In genomic region chr11:95916426-95916825, GRCm38 (mm10) we compare ENCODE assay signal across 23 mouse cellular contexts. TPM values are rescaled to one million over a fixed set of nuclear protein-coding genes. Genes with fewer than 3 reads are reported as not detected.
DNase-seq lines count a peak whose midpoint lies in the region; ATAC-seq and TF ChIP-seq lines count a peak whose summit lies in the region.
"Had no signal": no experiment of that assay in that cellular context is flagged by ENCODE, and none has a peak within 500 bp of the region (broad histone marks: within the 10 kb centered on the region; RNA-seq: fewer than 3 reads in every experiment).

No protein-coding gene starts in this region.

- no peaks in the 10 kb centered on the region for H3K36me3 ChIP-seq in megakaryocyte, embryonic 14.5 days (replicated peaks; ENCODE audit: low read length)
- peaks cover 0 to 10% of the 10 kb centered on the region in 2 experiments; a peak in 2 of 4 replicates for H3K36me3 ChIP-seq in MEL (ENCODE audit: control insufficient read depth in 1 of 2, insufficient read depth in 2 of 2, low read length in 2 of 2)
- no peaks in the 10 kb centered on the region for H3K36me3 ChIP-seq in embryonic facial prominence, embryonic 10.5 days (replicated peaks)
- peaks cover 2% of the 10 kb centered on the region; the same call in 1 of the 2 replicates for H3K36me3 ChIP-seq in small intestine, adult 2 months (ENCODE audit: control insufficient read depth, insufficient read depth, low read length)
- H3K36me3 ChIP-seq: embryonic facial prominence, embryonic 12.5 days; forebrain, embryonic 15.5 days; G1E; heart, embryonic 12.5 days had no signal

- H3K4me3 ChIP-seq in megakaryocyte, embryonic 14.5 days (replicated peaks): peak overlapping the region; percentile 72
- peak overlapping the region in 1 of 2 experiments; percentile 19; a peak in 1 of 4 replicates for H3K4me3 ChIP-seq in MEL (ENCODE audit: control insufficient read depth in 1 of 2, insufficient read depth in 1 of 2, low read depth in 2 of 2, low read length in 2 of 2)
- no peak overlapping the region for H3K4me3 ChIP-seq in embryonic facial prominence, embryonic 10.5 days
- H3K4me3 ChIP-seq in small intestine, adult 2 months (ENCODE audit: low read depth, low read length): no peak overlapping the region
- H3K4me3 ChIP-seq: forebrain, embryonic 15.5 days had no signal

- TF ChIP-seq RAD21 in MEL (IDR thresholded peaks at IDR 0.05; ENCODE audit: low read depth, low read length): no peak

- H3K27ac ChIP-seq in MEL (ENCODE audit: control insufficient read depth, low read depth, low read length): no peak overlapping the region
- H3K27ac ChIP-seq in embryonic facial prominence, embryonic 10.5 days (replicated peaks): no peak overlapping the region
- H3K27ac ChIP-seq in small intestine, adult 2 months (ENCODE audit: insufficient read depth, low read depth, low read length): 0 out of 2 replicates have a peak overlapping the region, but pooled peaks have one; percentile 7
- H3K27ac ChIP-seq: embryonic facial prominence, embryonic 12.5 days; forebrain, embryonic 15.5 days; hindbrain, embryonic 14.5 days had no signal

- no peak for TF ChIP-seq CTCF in MEL (IDR thresholded peaks at IDR 0.05 in 2 of 3, conservative IDR thresholded peaks at IDR 0.05 in 1 of 3; ENCODE audit: control insufficient read depth in 1 of 3, insufficient read depth in 1 of 3, low read depth in 2 of 3, low read length in 3 of 3, poor library complexity in 1 of 3, severe bottlenecking in 1 of 3)
- TF ChIP-seq CTCF in small intestine, adult 2 months (IDR thresholded peaks at IDR 0.05; ENCODE audit: extremely low read depth, insufficient read length, insufficient replicate concordance, low read depth, low read length): no peak

- peaks cover 42% of the 10 kb centered on the region for H3K4me1 ChIP-seq in megakaryocyte, embryonic 14.5 days
- peaks cover 18 to 28% of the 10 kb centered on the region in 2 experiments; a peak in 3 of 4 replicates for H3K4me1 ChIP-seq in MEL (ENCODE audit: control insufficient read depth in 1 of 2, insufficient read depth in 2 of 2, low read length in 2 of 2)
- peaks cover 18% of the 10 kb centered on the region for H3K4me1 ChIP-seq in embryonic facial prominence, embryonic 10.5 days
- peaks cover 5% of the 10 kb centered on the region; the same call in 1 of the 2 replicates for H3K4me1 ChIP-seq in small intestine, adult 2 months (ENCODE audit: control insufficient read depth, insufficient read depth, insufficient read length, low read length)

- no peak for TF ChIP-seq EP300 in MEL (IDR thresholded peaks at IDR 0.05; ENCODE audit: low read depth in 1 of 2, low read length in 2 of 2)

- WGBS in embryonic facial prominence, embryonic 10.5 days: 3% methylated on average over 5 of the region's 5 CpGs
- WGBS in small intestine, adult 2 months: 13% methylated on average over 5 of the region's 5 CpGs

- H3K27me3 ChIP-seq in megakaryocyte, embryonic 14.5 days (replicated peaks): peaks cover 76% of the 10 kb centered on the region
- peaks cover 3 to 9% of the 10 kb centered on the region in 2 experiments; a peak in 3 of 4 replicates for H3K27me3 ChIP-seq in MEL (ENCODE audit: control insufficient read depth in 1 of 2, insufficient read depth in 2 of 2, low read length in 2 of 2)
- peaks cover 90% of the 10 kb centered on the region for H3K27me3 ChIP-seq in embryonic facial prominence, embryonic 10.5 days (replicated peaks; ENCODE audit: low read depth, poor library complexity, severe bottlenecking)
- no peaks in the 10 kb centered on the region for H3K27me3 ChIP-seq in small intestine, adult 2 months (ENCODE audit: control insufficient read depth, insufficient read depth, low read length)

- ATAC-seq in megakaryocyte, adult 5-6 weeks (ENCODE audit: poor library complexity, severe bottlenecking): no peak
- ATAC-seq: forebrain, embryonic 15.5 days had no signal

- DNase-seq in MEL (ENCODE audit: low read depth, low spot score): no peak
- peak; percentile 17 for DNase-seq in embryonic facial prominence, embryonic 10.5 days (ENCODE audit: low spot score)
- no peak for DNase-seq in gastrocnemius, postnatal 4 days (ENCODE audit: low spot score in 2 of 2)
- DNase-seq in urinary bladder, adult 2 months (ENCODE audit: low spot score): no peak
- DNase-seq: adrenal gland, postnatal 10 days; cerebellum, adult 11-12 months; cerebellum, adult 9-10 months; cerebellum, postnatal 36 days; gastrocnemius, postnatal 36 days; heart, postnatal 36 days; kidney, adult 18-20 months had no signal

- no peaks in the 10 kb centered on the region; the same call in 1 of the 2 replicates for H3K79me2 ChIP-seq in MEL (ENCODE audit: control insufficient read depth, insufficient read depth, low read length, poor library complexity)

- H3K9ac ChIP-seq in MEL (ENCODE audit: control insufficient read depth, low read depth, low read length, poor library complexity, severe bottlenecking): no peak overlapping the region
- H3K9ac ChIP-seq: embryonic facial prominence, embryonic 12.5 days; forebrain, embryonic 15.5 days; heart, embryonic 12.5 days; hindbrain, embryonic 14.5 days had no signal

- H3K9me3 ChIP-seq in megakaryocyte, embryonic 14.5 days: no peaks in the 10 kb centered on the region
- no peaks in the 10 kb centered on the region for H3K9me3 ChIP-seq in MEL (replicated peaks; ENCODE audit: insufficient read depth, low read length)
- no peaks in the 10 kb centered on the region for H3K9me3 ChIP-seq in embryonic facial prominence, embryonic 10.5 days
- H3K9me3 ChIP-seq: embryonic facial prominence, embryonic 12.5 days; forebrain, embryonic 15.5 days; G1E; heart, embryonic 12.5 days had no signal

- no peak for TF ChIP-seq POLR2A in MEL (IDR thresholded peaks at IDR 0.05; ENCODE audit: control insufficient read depth in 1 of 2, insufficient read depth in 1 of 2, low read depth in 1 of 2, low read length in 2 of 2, poor library complexity in 1 of 2)
- TF ChIP-seq POLR2A in small intestine, adult 2 months (IDR thresholded peaks at IDR 0.05; ENCODE audit: low read depth, low read length): no peak

TF ChIP-seq in MEL, 35 proteins besides CTCF, POLR2A, EP300 and RAD21:
- 0 out of 2 replicates have a peak, but pooled peaks have one; percentile 3 for TF ChIP-seq TCF12 (IDR thresholded peaks at IDR 0.05; ENCODE audit: low read depth, low read length)
- TF ChIP-seq MAZ (IDR thresholded peaks at IDR 0.05; ENCODE audit: low read depth, low read length): no peak
- TF ChIP-seq SMC3 (IDR thresholded peaks at IDR 0.05; ENCODE audit: low read depth, low read length): no peak
- no peak for TF ChIP-seq POLR2AphosphoS2 (IDR thresholded peaks at IDR 0.05; ENCODE audit: low read length)

RNA-seq across cellular contexts. Expression of gene B4galnt2, which starts 1.7 kb away (rescaled TPM):
- 0.15 and 2.7 TPM in 2 replicates for polyA plus RNA-seq in megakaryocyte, embryonic 14.5 days (2012; ENCODE audit: insufficient read depth, low replicate concordance)
- total RNA-seq in megakaryocyte, adult 5-6 weeks (2015): not detected in 2 replicates
- not detected in 2 replicates for total RNA-seq in megakaryocyte, adult 5-6 weeks (2017)
- 0.15 and 0.16 TPM in 2 replicates for total RNA-seq in MEL (2012; rRNA removed)
- polyA plus RNA-seq in MEL (2012; ENCODE audit: insufficient read depth in 1 of 2, insufficient read length in 2 of 2, low read depth in 1 of 2, low replicate concordance in 2 of 2, missing spikeins in 1 of 2): 1 to 10 TPM in 1 of 2 experiments, not detected in 1; 4.5 TPM
- polyA plus RNA-seq in embryonic facial prominence, embryonic 10.5 days (2016; fragmentation: Nextera tagmentation; extraction: Ambion mirVana): 0.09 and 0.16 TPM in 2 replicates
- polyA plus RNA-seq in small intestine, adult 2 months (2012; rRNA removed): 75.7 and 133 TPM in 2 replicates
- not detected for total RNA-seq in gastrocnemius, postnatal 4 days (2021)
- not detected in 2 replicates for polyA plus RNA-seq in urinary bladder, adult 2 months (2012; rRNA removed)
- total RNA-seq: adrenal gland, postnatal 10 days; gastrocnemius, adult 8-10 months; gastrocnemius, postnatal 36 days; heart, adult 8-10 months; heart, postnatal 36 days had no signal
- polyA plus RNA-seq: brain, embryonic 14.5 days; embryonic facial prominence, embryonic 12.5 days; forebrain, embryonic 11.5 days; forebrain, embryonic 15.5 days; G1E; hindbrain, embryonic 14.5 days had no signal

Comparison
In these comparisons a context has a peak if more than half of its experiments do, and no peak if none do; other contexts are left out.
1. RNA of gene B4galnt2, which starts 1.7 kb away (polyA plus RNA-seq): 75.7 to 133 TPM in small intestine, adult 2 months; 4.5 TPM in MEL, 0.09 to 0.16 TPM in embryonic facial prominence, embryonic 10.5 days, 0.15 to 2.7 TPM in megakaryocyte, embryonic 14.5 days and not detected in urinary bladder, adult 2 months; every median in the first group is over 10 times any median in the second.